Mouse (Mus musculus) adrenal gland, postnatal 10 days (tissue): Measurements from ENCODE around the gene Gfi1. TPM values are rescaled to one million over a fixed set of nuclear protein-coding genes. Genes with fewer than 3 reads are reported as not detected.

Experiments used
- total RNA-seq, 2 experiments: library from RNA; stranded (reverse); gene quantifications; 2 replicates each; pipeline ENCODE4 v1.2.3; 2021

Gfi1 gene
- total RNA-seq, 2 experiments from 2014 or later, result 0.42 to 0.45 TPM

Other genes with a start within 250 kb of the Gfi1 start
- under 1 TPM in 1 of 2 experiments, not detected in 1; 0.18 TPM for gene Gm42669, start 218.4 kb downstream of the Gfi1 start, total RNA-seq
- gene 1700028K03Rik, start 191.3 kb downstream of the Gfi1 start, total RNA-seq, result under 1 TPM in 1 of 2 experiments, not detected in 1; 0.18 TPM
- 10 to 100 TPM; 13.8 to 18.3 TPM for gene Rpap2, start 128.7 kb downstream of the Gfi1 start, total RNA-seq
- gene Glmn, start 128.1 kb downstream of the Gfi1 start, total RNA-seq, result 10 to 100 TPM; 10.8 to 15.4 TPM
- not detected for gene Ube2d2b, start 104.1 kb upstream of the Gfi1 start, total RNA-seq
- 10 to 100 TPM; 54.0 to 58.4 TPM for gene Evi5, start 149.1 kb upstream of the Gfi1 start, total RNA-seq
- gene Rpl5, start 174.5 kb upstream of the Gfi1 start, total RNA-seq, result 10 to 100 TPM; 69.0 to 79.1 TPM